Comparison of ENCODE assay signal across 12 mouse cellular contexts in genomic region chr5:117032130-117032529, GRCm38 (mm10).
A peak's percentile ranks its signal among the peaks of the same experiment; 100 is the strongest.
DNase-seq lines count a peak whose midpoint lies in the region; ATAC-seq and TF ChIP-seq lines count a peak whose summit lies in the region.
"Had no signal": no experiment of that assay in that cellular context is flagged by ENCODE, and none has a peak within 500 bp of the region (broad histone marks: within the 10 kb centered on the region; RNA-seq: fewer than 3 reads in every experiment).

No protein-coding gene starts in this region.

- H3K36me3 ChIP-seq in forebrain, embryonic 13.5 days (ENCODE audit: poor library complexity, severe bottlenecking): no peaks in the 10 kb centered on the region
- no peaks in the 10 kb centered on the region for H3K36me3 ChIP-seq in forebrain, embryonic 12.5 days (replicated peaks)
- no peaks in the 10 kb centered on the region for H3K36me3 ChIP-seq in forebrain, postnatal 0 days (ENCODE audit: insufficient read depth)
- H3K36me3 ChIP-seq in intestine, embryonic 16.5 days (ENCODE audit: control insufficient read depth, insufficient read depth, low read length): no peaks in the 10 kb centered on the region
- H3K36me3 ChIP-seq: embryonic facial prominence, embryonic 12.5 days; limb, embryonic 12.5 days had no signal

- no peak overlapping the region for H3K4me2 ChIP-seq in forebrain, embryonic 13.5 days
- no peak overlapping the region for H3K4me2 ChIP-seq in forebrain, embryonic 12.5 days
- no peak overlapping the region for H3K4me2 ChIP-seq in forebrain, postnatal 0 days (ENCODE audit: low read depth)
- H3K4me2 ChIP-seq in intestine, embryonic 16.5 days (ENCODE audit: low read depth, low read length): no peak overlapping the region
- H3K4me2 ChIP-seq: embryonic facial prominence, embryonic 12.5 days; limb, embryonic 12.5 days had no signal

- WGBS in forebrain, embryonic 13.5 days: 66% methylated on average over 10 of the region's 10 CpGs
- 83% methylated on average over 10 of the region's 10 CpGs for WGBS in forebrain, embryonic 12.5 days
- WGBS in forebrain, postnatal 0 days: 27% methylated on average over 10 of the region's 10 CpGs
- WGBS in intestine, embryonic 16.5 days: 72% methylated on average over 10 of the region's 10 CpGs

- H3K4me1 ChIP-seq in forebrain, embryonic 13.5 days: 0 out of 2 replicates have a peak, but pooled peaks cover 5% of the 10 kb centered on the region
- no peaks in the 10 kb centered on the region for H3K4me1 ChIP-seq in forebrain, embryonic 12.5 days
- H3K4me1 ChIP-seq in forebrain, postnatal 0 days (ENCODE audit: insufficient read depth): no peaks in the 10 kb centered on the region
- no peaks in the 10 kb centered on the region for H3K4me1 ChIP-seq in intestine, embryonic 16.5 days (ENCODE audit: control insufficient read depth, insufficient read depth, low read length)
- H3K4me1 ChIP-seq: embryonic facial prominence, embryonic 12.5 days; limb, embryonic 12.5 days had no signal

- intact Hi-C loops in left cerebral cortex, postnatal 14 days (cut with DNase I): loop anchor here (10.0 kb wide), 1 partner anchor 437 kb away; the partner anchor contains the start of gene Srrm4

- no peak overlapping the region for H3K9ac ChIP-seq in forebrain, embryonic 13.5 days
- no peak overlapping the region for H3K9ac ChIP-seq in forebrain, embryonic 12.5 days
- no peak overlapping the region for H3K9ac ChIP-seq in forebrain, postnatal 0 days
- H3K9ac ChIP-seq in intestine, embryonic 16.5 days (ENCODE audit: low read depth, low read length): no peak overlapping the region
- H3K9ac ChIP-seq: embryonic facial prominence, embryonic 12.5 days; limb, embryonic 12.5 days had no signal

- peak; percentile 94 for DNase-seq in brain, embryonic 14.5 days (ENCODE audit: low read depth)
- peak; percentile 86 for DNase-seq in forebrain, postnatal 0 days
- peak; percentile 45 to 52 for DNase-seq in left cerebral cortex, postnatal 14 days (ENCODE audit: low spot score in 2 of 2)
- DNase-seq in c-Kit-positive CD71-positive TER-119-positive erythroid progenitor cells, embryonic 14.5 days (ENCODE audit: low spot score): no peak
- DNase-seq: adrenal gland, adult 8-10 months; lung, postnatal 36 days had no signal

- peak; percentile 82 for ATAC-seq in forebrain, embryonic 13.5 days
- no peak for ATAC-seq in forebrain, embryonic 12.5 days (ENCODE audit: low FRiP score)
- ATAC-seq in forebrain, postnatal 0 days: peak; percentile 84
- no peak for ATAC-seq in erythroid progenitor cell, adult 5-6 weeks (replicated peaks; ENCODE audit: low FRiP score, poor library complexity, severe bottlenecking)
- ATAC-seq in intestine, embryonic 16.5 days: no peak

- peak overlapping the region; percentile 54 for H3K27ac ChIP-seq in forebrain, embryonic 13.5 days
- no peak overlapping the region for H3K27ac ChIP-seq in forebrain, embryonic 12.5 days
- peak overlapping the region; percentile 66 for H3K27ac ChIP-seq in forebrain, postnatal 0 days (ENCODE audit: low read depth, low read length)
- no peak overlapping the region for H3K27ac ChIP-seq in intestine, embryonic 16.5 days (ENCODE audit: low read length)
- H3K27ac ChIP-seq: embryonic facial prominence, embryonic 12.5 days; limb, embryonic 12.5 days had no signal

- TF ChIP-seq CTCF in brain, embryonic 14.5 days (IDR thresholded peaks at IDR 0.05; ENCODE audit: borderline replicate concordance, extremely low read depth, insufficient read depth, insufficient read length): no peak
- 0 out of 2 replicates have a peak, but pooled peaks have one; percentile 14 for TF ChIP-seq CTCF in forebrain, postnatal 0 days (IDR thresholded peaks at IDR 0.05; ENCODE audit: low read depth)

- TF ChIP-seq POLR2A in brain, embryonic 14.5 days (IDR thresholded peaks at IDR 0.05; ENCODE audit: borderline replicate concordance, extremely low read depth, insufficient read depth, insufficient read length, poor library complexity, severe bottlenecking): no peak

- peaks cover 3% of the 10 kb centered on the region for H3K9me3 ChIP-seq in forebrain, embryonic 13.5 days (replicated peaks)
- H3K9me3 ChIP-seq in forebrain, embryonic 12.5 days: no peaks in the 10 kb centered on the region
- 0 out of 2 replicates have a peak, but pooled peaks cover 4% of the 10 kb centered on the region for H3K9me3 ChIP-seq in forebrain, postnatal 0 days (ENCODE audit: low read length)
- H3K9me3 ChIP-seq in intestine, embryonic 16.5 days (ENCODE audit: control insufficient read depth, low read length): no peaks in the 10 kb centered on the region
- H3K9me3 ChIP-seq: embryonic facial prominence, embryonic 12.5 days had no signal

- H3K27me3 ChIP-seq in forebrain, embryonic 13.5 days: no peaks in the 10 kb centered on the region
- no peaks in the 10 kb centered on the region for H3K27me3 ChIP-seq in forebrain, embryonic 12.5 days
- no peaks in the 10 kb centered on the region for H3K27me3 ChIP-seq in forebrain, postnatal 0 days (ENCODE audit: insufficient read depth, low read length)
- H3K27me3 ChIP-seq in intestine, embryonic 16.5 days (replicated peaks; ENCODE audit: control insufficient read depth, insufficient read depth, low read length): no peaks in the 10 kb centered on the region
- H3K27me3 ChIP-seq: embryonic facial prominence, embryonic 12.5 days; limb, embryonic 12.5 days had no signal

- H3K4me3 ChIP-seq in forebrain, embryonic 13.5 days: no peak overlapping the region
- H3K4me3 ChIP-seq in forebrain, embryonic 12.5 days (replicated peaks): no peak overlapping the region
- no peak overlapping the region for H3K4me3 ChIP-seq in forebrain, postnatal 0 days (ENCODE audit: low read depth, low read length)
- H3K4me3 ChIP-seq in intestine, embryonic 16.5 days (ENCODE audit: low read length): no peak overlapping the region
- H3K4me3 ChIP-seq: embryonic facial prominence, embryonic 12.5 days; limb, embryonic 12.5 days had no signal

Comparison
In these comparisons a context has a peak if more than half of its experiments do, and no peak if none do; other contexts are left out.
1. ATAC-seq: peak in forebrain, embryonic 13.5 days (single experiment) and forebrain, postnatal 0 days (single experiment); none in forebrain, embryonic 12.5 days (single experiment), erythroid progenitor cell, adult 5-6 weeks (single experiment) and intestine, embryonic 16.5 days (single experiment).
2. H3K27ac ChIP-seq: peak in forebrain, embryonic 13.5 days (single experiment) and forebrain, postnatal 0 days (single experiment); none in forebrain, embryonic 12.5 days (single experiment) and intestine, embryonic 16.5 days (single experiment).